Mouse (Mus musculus) heart, postnatal 14 days (tissue): ENCODE data around the gene Ugt1a5. TPM values are rescaled to one million over a fixed set of nuclear protein-coding genes. Genes with fewer than 3 reads are reported as not detected.

ENCODE experiments used
- DNase-seq, 2 experiments: peaks; one replicate each; pipeline ENCODE4 v3.0.0; 2021 to 2022
- intact Hi-C: fragments of 180-260 bp; cut with DNase I; formaldehyde crosslinking; loops from one replicate; pipeline ENCODE4 v1.15.1; 2025
- total RNA-seq, 2 experiments: library from RNA; stranded (reverse); gene quantifications; 2 replicates each; pipeline ENCODE4 v1.2.3; 2021

The Ugt1a5 gene
- total RNA-seq, 2 experiments from 2014 or later: 0.34 to 0.50 TPM

- intact Hi-C loops: no loop called here
- DNase-seq: no peak
Measured at GRCm38 (mm10) chr1:88192136-88192535, 26.3 kb downstream of the Ugt1a5 start.

GRCm38 (mm10) chr1:88195687-88196086, 29.9 kb downstream of the Ugt1a5 start:
- intact Hi-C loops: no loop called here
- DNase-seq: no peak

- DNase-seq: no peak
- intact Hi-C loops: no loop called here
Measured at GRCm38 (mm10) chr1:88197443-88197842, 31.6 kb downstream of the Ugt1a5 start.

- no peak for DNase-seq
- intact Hi-C loops: no loop called here
Measured at GRCm38 (mm10) chr1:88199996-88200395, 34.2 kb downstream of the Ugt1a5 start.

GRCm38 (mm10) chr1:88200456-88200855, 34.6 kb downstream of the Ugt1a5 start, which contains the start of gene Ugt1a2:
Ugt1a2 (plus strand) TSS chr1:88200601.
- intact Hi-C loops: no loop called here
- no peak for DNase-seq

- intact Hi-C loops: no loop called here
- peak; percentile 72 to 76 for DNase-seq
Measured at GRCm38 (mm10) chr1:88205294-88205922, 39.6 kb downstream of the Ugt1a5 start, which contains the start of gene Dnajb3. Dnajb3 (minus strand) TSS chr1:88205782.

GRCm38 (mm10) chr1:88206843-88207479, 41.1 kb downstream of the Ugt1a5 start:
- intact Hi-C loops: no loop called here
- no peak for DNase-seq

GRCm38 (mm10) chr1:88211812-88212211, 46.0 kb downstream of the Ugt1a5 start, which contains the start of gene Ugt1a1:
Ugt1a1 (plus strand) TSS chr1:88211959.
- DNase-seq: peak in 1 of 2 experiments; percentile 10
- intact Hi-C loops: no loop called here

GRCm38 (mm10) chr1:88212341-88213045, 46.7 kb downstream of the Ugt1a5 start:
- DNase-seq: peak in 1 of 2 experiments; percentile 4
- intact Hi-C loops: no loop called here

- DNase-seq: no peak
- intact Hi-C loops: no loop called here
Measured at GRCm38 (mm10) chr1:88213061-88213460, 47.2 kb downstream of the Ugt1a5 start.

GRCm38 (mm10) chr1:88213766-88214461, 48.1 kb downstream of the Ugt1a5 start:
- peak in 1 of 2 experiments; percentile 4 for DNase-seq
- intact Hi-C loops: no loop called here

GRCm38 (mm10) chr1:88214462-88214952, 48.7 kb downstream of the Ugt1a5 start:
- DNase-seq: peak in 1 of 2 experiments; percentile 2
- intact Hi-C loops: no loop called here

- no peak for DNase-seq
- intact Hi-C loops: no loop called here
Measured at GRCm38 (mm10) chr1:88215466-88216380, 49.9 kb downstream of the Ugt1a5 start.

- intact Hi-C loops: no loop called here
- DNase-seq: no peak
Measured at GRCm38 (mm10) chr1:88216551-88216950, 50.7 kb downstream of the Ugt1a5 start.

GRCm38 (mm10) chr1:88217144-88217543, 51.3 kb downstream of the Ugt1a5 start:
- intact Hi-C loops: no loop called here
- DNase-seq: no peak

- intact Hi-C loops: no loop called here
- no peak for DNase-seq
Measured at GRCm38 (mm10) chr1:88217576-88217975, 51.8 kb downstream of the Ugt1a5 start.

- intact Hi-C loops: no loop called here
- DNase-seq: peak; percentile 7 to 11
Measured at GRCm38 (mm10) chr1:88218051-88218450, 52.2 kb downstream of the Ugt1a5 start.

- intact Hi-C loops: no loop called here
- DNase-seq: no peak
Measured at GRCm38 (mm10) chr1:88218591-88218990, 52.8 kb downstream of the Ugt1a5 start.

GRCm38 (mm10) chr1:88219054-88219453, 53.2 kb downstream of the Ugt1a5 start:
- peak in 1 of 2 experiments; percentile 4 for DNase-seq
- intact Hi-C loops: no loop called here
